Mouse (Mus musculus) midbrain, embryonic 10.5 days (tissue): ENCODE results near the gene Slc47a1. TPM values are rescaled to one million over a fixed set of nuclear protein-coding genes. Genes with fewer than 3 reads are reported as not detected.

Source experiments
- DNase-seq: peaks from one replicate; pipeline ENCODE4 v3.0.0-alpha.2; 2017; ENCODE audit warnings: low spot score
- H3K27ac ChIP-seq: fragments of 300-500 bp; sonication (generic); replicated peaks from 2 replicates; pipeline ENCODE4 v1.5.1; 2016; ENCODE audit warnings: mild to moderate bottlenecking
- H3K27me3 ChIP-seq: fragments of 300-500 bp; sonication (generic); 2 replicates; pipeline ENCODE4 v1.6.1; 2016; ENCODE audit warnings: low read depth, mild to moderate bottlenecking; ENCODE audit not compliant: poor library complexity, severe bottlenecking
- H3K36me3 ChIP-seq: fragments of 300-500 bp; sonication (generic); 2 replicates; pipeline ENCODE4 v1.6.1; 2016; ENCODE audit warnings: mild to moderate bottlenecking, moderate library complexity
- H3K4me1 ChIP-seq: fragments of 300-500 bp; sonication (generic); 2 replicates; pipeline ENCODE4 v1.6.1; 2016
- H3K4me3 ChIP-seq: fragments of 300-500 bp; sonication (generic); 2 replicates; pipeline ENCODE4 v1.5.1; 2016; ENCODE audit warnings: mild to moderate bottlenecking, moderate library complexity
- H3K9me3 ChIP-seq: fragments of 300-500 bp; sonication (generic); replicated peaks from 2 replicates; pipeline ENCODE4 v1.6.1; 2016; ENCODE audit warnings: mild to moderate bottlenecking
- whole genome bisulfite sequencing: fragments of 180-500 bp; shearing (Covaris S2); methylation state at CpG from one replicate; pipeline ENCODE4 v1.1.7; 2016; 5-methylcytosine and 5-hydroxymethylcytosine counted together
- polyA plus RNA-seq: library from polyadenylated mRNA; unstranded; fragments of >200 nt; fragmentation: Nextera tagmentation; extraction: Ambion mirVana; gene quantifications from 2 replicates; pipeline ENCODE4 v1.2.1, GENCODE M21; 2016

Slc47a1 gene
- polyA plus RNA-seq, 1 experiment from 2014 or later: not detected

- Histone ChIP-seq H3K36me3 (no peaks in the 10 kb centered on the region), H3K4me3 (no peak overlapping the region), H3K4me1 (peaks cover 4% of the 10 kb centered on the region; the same call in 1 of the 2 replicates), H3K27me3 (no peaks in the 10 kb centered on the region), H3K9me3 (no peaks in the 10 kb centered on the region), H3K27ac (no peak overlapping the region)
- 79% methylated on average over 3 of the region's 3 CpGs for WGBS
- no peak for DNase-seq
Measured at GRCm38 (mm10) chr11:61365938-61366337, 12.2 kb downstream of the Slc47a1 start.

GRCm38 (mm10) chr11:61364096-61364495, 14.0 kb downstream of the Slc47a1 start:
- no peaks in the 10 kb centered on the region for H3K27me3 ChIP-seq
- H3K9me3 ChIP-seq: no peaks in the 10 kb centered on the region
- DNase-seq: no peak
- no peak overlapping the region for H3K27ac ChIP-seq
- H3K4me3 ChIP-seq: no peak overlapping the region
- peaks cover 4% of the 10 kb centered on the region; the same call in 1 of the 2 replicates for H3K4me1 ChIP-seq
- 87% methylated on average over 6 of the region's 6 CpGs for WGBS
- H3K36me3 ChIP-seq: no peaks in the 10 kb centered on the region

- no peak overlapping the region for H3K4me3 ChIP-seq
- peaks cover 4% of the 10 kb centered on the region; the same call in 1 of the 2 replicates for H3K4me1 ChIP-seq
- no peaks in the 10 kb centered on the region for H3K9me3 ChIP-seq
- 89% methylated on average over 11 of the region's 11 CpGs for WGBS
- H3K36me3 ChIP-seq: no peaks in the 10 kb centered on the region
- H3K27me3 ChIP-seq: no peaks in the 10 kb centered on the region
- DNase-seq: no peak
- no peak overlapping the region for H3K27ac ChIP-seq
Measured at GRCm38 (mm10) chr11:61361515-61362190, 16.5 kb downstream of the Slc47a1 start.

- H3K27me3 ChIP-seq: no peaks in the 10 kb centered on the region
- peaks cover 7% of the 10 kb centered on the region; the same call in 1 of the 2 replicates for H3K4me1 ChIP-seq
- H3K36me3 ChIP-seq: no peaks in the 10 kb centered on the region
- no peak overlapping the region for H3K4me3 ChIP-seq
- no peak overlapping the region for H3K27ac ChIP-seq
- DNase-seq: no peak
- 91% methylated on average over 9 of the region's 9 CpGs for whole genome bisulfite sequencing
- H3K9me3 ChIP-seq: no peaks in the 10 kb centered on the region
Measured at GRCm38 (mm10) chr11:61356600-61356999, 21.5 kb downstream of the Slc47a1 start.

GRCm38 (mm10) chr11:61356111-61356510, 22.0 kb downstream of the Slc47a1 start:
- no peak for DNase-seq
- Histone ChIP-seq H3K9me3 (no peaks in the 10 kb centered on the region), H3K4me1 (peaks cover 7% of the 10 kb centered on the region; the same call in 1 of the 2 replicates), H3K36me3 (no peaks in the 10 kb centered on the region), H3K27ac (no peak overlapping the region), H3K4me3 (no peak overlapping the region), H3K27me3 (no peaks in the 10 kb centered on the region)
- 76% methylated on average over 6 of the region's 6 CpGs for WGBS

GRCm38 (mm10) chr11:61355351-61355750, 22.8 kb downstream of the Slc47a1 start:
- Histone ChIP-seq H3K4me1 (peaks cover 7% of the 10 kb centered on the region; the same call in 1 of the 2 replicates), H3K9me3 (no peaks in the 10 kb centered on the region), H3K27ac (no peak overlapping the region), H3K36me3 (no peaks in the 10 kb centered on the region), H3K4me3 (no peak overlapping the region), H3K27me3 (no peaks in the 10 kb centered on the region)
- WGBS: 88% methylated on average over 5 of the region's 5 CpGs
- DNase-seq: no peak

GRCm38 (mm10) chr11:61354346-61354745, 23.8 kb downstream of the Slc47a1 start:
- DNase-seq: no peak
- Histone ChIP-seq H3K4me1 (peaks cover 7% of the 10 kb centered on the region; the same call in 1 of the 2 replicates), H3K9me3 (no peaks in the 10 kb centered on the region), H3K4me3 (no peak overlapping the region), H3K36me3 (no peaks in the 10 kb centered on the region), H3K27me3 (no peaks in the 10 kb centered on the region), H3K27ac (no peak overlapping the region)
- WGBS: 85% methylated on average over 6 of the region's 6 CpGs

GRCm38 (mm10) chr11:61353038-61353437, 25.1 kb downstream of the Slc47a1 start:
- no peak for DNase-seq

GRCm38 (mm10) chr11:61352138-61352651, 25.9 kb downstream of the Slc47a1 start:
- Histone ChIP-seq H3K4me3 (no peak overlapping the region), H3K27ac (no peak overlapping the region), H3K9me3 (no peaks in the 10 kb centered on the region), H3K4me1 (peaks cover 7% of the 10 kb centered on the region; the same call in 1 of the 2 replicates), H3K36me3 (no peaks in the 10 kb centered on the region), H3K27me3 (peaks cover 16% of the 10 kb centered on the region)
- no peak for DNase-seq
- WGBS: 53% methylated on average over 9 of the region's 9 CpGs

More at GRCm38 (mm10) chr11:61353038-61353437, 25.1 kb downstream of the Slc47a1 start:
- WGBS: 80% methylated on average over 2 of the region's 2 CpGs
- H3K27ac ChIP-seq: no peak overlapping the region
- H3K4me3 ChIP-seq: no peak overlapping the region
- H3K36me3 ChIP-seq: no peaks in the 10 kb centered on the region
- peaks cover 7% of the 10 kb centered on the region; the same call in 1 of the 2 replicates for H3K4me1 ChIP-seq
- peaks cover 8% of the 10 kb centered on the region for H3K27me3 ChIP-seq
- no peaks in the 10 kb centered on the region for H3K9me3 ChIP-seq

GRCm38 (mm10) chr11:61349337-61349736, 28.8 kb downstream of the Slc47a1 start:
- H3K4me3 ChIP-seq: no peak overlapping the region
- 14% methylated on average over 8 of the region's 8 CpGs for WGBS
- peak; percentile 36 for DNase-seq
- no peaks in the 10 kb centered on the region for H3K36me3 ChIP-seq
- peaks cover 31% of the 10 kb centered on the region for H3K27me3 ChIP-seq
- H3K27ac ChIP-seq: no peak overlapping the region
- H3K9me3 ChIP-seq: no peaks in the 10 kb centered on the region
- H3K4me1 ChIP-seq: peaks cover 7% of the 10 kb centered on the region; the same call in 1 of the 2 replicates

GRCm38 (mm10) chr11:61346133-61346532, 32.0 kb downstream of the Slc47a1 start:
- DNase-seq: peak; percentile 26
- Histone ChIP-seq H3K4me3 (no peak overlapping the region), H3K27me3 (peaks cover 63% of the 10 kb centered on the region), H3K9me3 (no peaks in the 10 kb centered on the region), H3K36me3 (no peaks in the 10 kb centered on the region), H3K4me1 (peaks cover 15% of the 10 kb centered on the region), H3K27ac (no peak overlapping the region)
- 66% methylated on average over 8 of the region's 8 CpGs for WGBS

GRCm38 (mm10) chr11:61342505-61343420, 35.4 kb downstream of the Slc47a1 start, which contains the start of gene Slc47a2:
TSS of gene Slc47a2 (minus strand) at chr11:61342860.
- peaks cover 68% of the 10 kb centered on the region for H3K27me3 ChIP-seq
- 5% methylated on average over 61 of the region's 61 CpGs for WGBS
- no peak within 1 kb of the TSS; the same call in 1 of the 2 replicates for H3K27ac ChIP-seq

More at GRCm38 (mm10) chr11:61342505-61343420, 35.4 kb downstream of the Slc47a1 start, which contains the start of gene Slc47a2:
- Histone ChIP-seq H3K9me3 (no peaks in the 10 kb centered on the region), H3K36me3 (no peaks in the 10 kb centered on the region), H3K4me3 (peak within 1 kb of the TSS; percentile 57), H3K4me1 (peaks cover 15% of the 10 kb centered on the region)
- peak; percentile 46 for DNase-seq
